Mouse (Mus musculus) liver, embryonic 14.5 days (tissue): ENCODE results near the gene Themis2.

Experiments used
- CTCF ChIP-seq: IDR thresholded peaks from 2 replicates; pipeline ENCODE4 v1.5.1; 2016; ENCODE audit warnings: antibody characterized with exemption, low read depth, control low read depth
- EP300 ChIP-seq: IDR thresholded peaks from 2 replicates; pipeline ENCODE4 v1.6.1; 2016; ENCODE audit warnings: antibody characterized with exemption, low read depth

- no peak for TF ChIP-seq CTCF
- TF ChIP-seq EP300 = no peak
Measured at GRCm38 (mm10) chr4:132747664-132748259, 48.4 kb downstream of the Themis2 start.
